Mouse (Mus musculus) ES-Bruce4 (cell line): ENCODE results near the gene Nup153. TPM values are rescaled to one million over a fixed set of nuclear protein-coding genes. Genes with fewer than 3 reads are reported as not detected.

Experiments used
- H3K27ac ChIP-seq: 2 replicates; pipeline ENCODE4 v1.5.1; 2012; ENCODE audit warnings: low read length, inconsistent platforms; ENCODE audit not compliant: insufficient read depth
- H3K27me3 ChIP-seq: 2 replicates; pipeline ENCODE4 v1.6.1; 2012; ENCODE audit warnings: mild to moderate bottlenecking, low read length, inconsistent platforms; ENCODE audit not compliant: control insufficient read depth, poor library complexity, insufficient read depth, severe bottlenecking
- H3K36me3 ChIP-seq: 2 replicates; pipeline ENCODE4 v1.6.1; 2012; ENCODE audit warnings: inconsistent platforms, mild to moderate bottlenecking, low read length, moderate library complexity; ENCODE audit not compliant: control insufficient read depth, poor library complexity, insufficient read depth, severe bottlenecking
- H3K4me1 ChIP-seq: one replicate; pipeline ENCODE4 v1.8.1; 2011; ENCODE audit warnings: low read length; ENCODE audit not compliant: control insufficient read depth, insufficient read depth
- H3K4me3 ChIP-seq: 2 replicates; pipeline ENCODE4 v1.5.1; 2011; ENCODE audit warnings: low read depth, mild to moderate bottlenecking, low read length
- H3K9ac ChIP-seq: 2 replicates; pipeline ENCODE4 v1.6.1; 2012; ENCODE audit warnings: low read depth, mild to moderate bottlenecking, inconsistent platforms; ENCODE audit not compliant: poor library complexity, severe bottlenecking
- H3K9me3 ChIP-seq: replicated peaks from 2 replicates; pipeline ENCODE4 v1.6.1; 2012; ENCODE audit warnings: mild to moderate bottlenecking, low read length, inconsistent platforms; ENCODE audit not compliant: control insufficient read depth, poor library complexity, insufficient read depth, severe bottlenecking
- CTCF ChIP-seq: IDR thresholded peaks from one replicate; pipeline ENCODE4 v1.8.1; 2011; ENCODE audit warnings: low read depth, low read length
- EP300 ChIP-seq: IDR thresholded peaks from 2 replicates; pipeline ENCODE4 v1.6.1; 2011; ENCODE audit warnings: low read depth, low read length; ENCODE audit not compliant: insufficient read depth
- POLR2A ChIP-seq: IDR thresholded peaks from one replicate; pipeline ENCODE4 v1.8.1; 2011; ENCODE audit warnings: low read length; ENCODE audit not compliant: insufficient read depth
- polyA plus RNA-seq: library from polyadenylated mRNA; stranded (reverse); fragments of >200 nt; gene quantifications from 2 replicates; pipeline ENCODE4 v1.2.4, GENCODE M21; 2011; ENCODE audit warnings: low read depth; ENCODE audit not compliant: missing spikeins, insufficient read depth, insufficient read length

Nup153 gene
- polyA plus RNA-seq, 1 experiment: 232 TPM

DNA sequence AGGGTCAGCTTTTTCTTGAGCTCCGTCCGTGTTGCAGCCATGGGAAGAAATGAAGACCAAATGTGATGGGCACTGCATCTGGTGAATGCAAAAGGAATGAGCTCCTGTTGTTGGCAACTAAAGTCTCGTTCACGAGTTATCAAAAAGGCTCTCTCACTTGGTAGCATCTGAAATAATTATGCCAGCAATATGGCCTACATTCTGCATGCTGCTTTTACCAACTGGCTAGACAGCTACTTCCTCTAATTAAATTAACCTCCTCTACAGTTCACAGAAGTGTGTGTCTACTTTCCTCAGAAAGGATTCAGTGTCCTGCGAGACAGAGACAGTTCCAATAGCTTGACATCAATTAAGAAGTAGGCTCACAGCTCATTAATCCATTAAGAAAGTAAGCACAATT lies 73.2 kb downstream of the Nup153 start:
- H3K4me3 ChIP-seq: no peak overlapping the region
- TF ChIP-seq CTCF (no peak), POLR2A (no peak), EP300 (no peak)

GRCm38 (mm10) chr13:46653671-46654070 lies 74.1 kb downstream of the Nup153 start:
- Histone ChIP-seq H3K4me3 (no peak overlapping the region), H3K36me3 (no peaks in the 10 kb centered on the region)
- TF ChIP-seq EP300 (no peak), CTCF (no peak), POLR2A (no peak)

More for the DNA sequence above, 73.2 kb downstream of the Nup153 start:
- Histone ChIP-seq H3K4me1 (no peaks in the 10 kb centered on the region), H3K27me3 (no peaks in the 10 kb centered on the region), H3K36me3 (no peaks in the 10 kb centered on the region), H3K27ac (no peak overlapping the region), H3K9me3 (no peaks in the 10 kb centered on the region; the same call in 1 of the 2 replicates), H3K9ac (no peak overlapping the region)

DNA sequence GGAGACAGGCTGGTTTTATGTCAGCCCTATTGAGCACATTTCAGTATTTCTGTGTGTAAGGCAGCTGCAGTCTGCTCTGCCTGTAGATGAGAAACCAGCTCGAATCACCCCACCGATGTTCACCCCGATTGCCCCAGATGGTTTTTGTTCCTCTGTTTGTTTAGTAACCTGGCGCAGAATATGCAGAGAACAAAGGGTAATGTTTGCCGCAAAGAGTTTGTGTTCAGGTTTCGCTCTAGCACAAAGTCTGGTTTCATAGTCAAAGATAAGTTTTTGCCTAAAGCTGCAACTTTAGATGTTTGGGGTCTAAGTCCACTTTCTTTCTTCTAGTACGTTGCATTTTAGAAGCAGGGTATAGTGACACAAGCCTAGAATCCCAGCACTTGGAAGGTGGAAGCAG lies 75.1 kb downstream of the Nup153 start:
- H3K4me3 ChIP-seq: no peak overlapping the region
- H3K27ac ChIP-seq: no peak overlapping the region
- TF ChIP-seq EP300 (no peak), CTCF (no peak), POLR2A (no peak)
- no peaks in the 10 kb centered on the region; the same call in 1 of the 2 replicates for H3K9me3 ChIP-seq
- no peaks in the 10 kb centered on the region for H3K27me3 ChIP-seq
- H3K4me1 ChIP-seq: no peaks in the 10 kb centered on the region
- no peaks in the 10 kb centered on the region for H3K36me3 ChIP-seq
- no peak overlapping the region for H3K9ac ChIP-seq

More at GRCm38 (mm10) chr13:46653671-46654070, 74.1 kb downstream of the Nup153 start:
- no peak overlapping the region for H3K9ac ChIP-seq
- H3K27me3 ChIP-seq: no peaks in the 10 kb centered on the region
- no peak overlapping the region for H3K27ac ChIP-seq
- no peaks in the 10 kb centered on the region for H3K4me1 ChIP-seq
- no peaks in the 10 kb centered on the region; the same call in 1 of the 2 replicates for H3K9me3 ChIP-seq

DNA sequence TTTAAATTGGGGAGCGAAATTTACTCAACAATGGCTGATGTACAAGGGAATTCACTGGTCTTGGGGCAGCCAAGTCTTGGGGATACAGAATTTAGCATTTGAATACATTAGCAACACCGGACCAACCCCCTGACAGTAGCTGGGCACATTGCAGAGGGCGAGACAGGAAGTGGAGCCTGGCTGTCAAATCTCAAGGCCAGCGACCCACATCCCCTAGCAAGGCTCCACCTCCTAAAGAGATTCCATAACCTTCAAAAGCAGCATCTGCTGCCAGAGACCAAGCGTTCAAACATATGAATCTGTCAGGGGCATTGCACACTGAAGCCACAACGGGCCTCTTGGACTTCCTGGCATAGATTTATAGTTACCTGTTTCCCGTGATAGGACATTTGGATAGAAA lies 75.9 kb downstream of the Nup153 start:
- H3K9me3 ChIP-seq: no peaks in the 10 kb centered on the region; the same call in 1 of the 2 replicates
- H3K4me3 ChIP-seq: no peak overlapping the region
- TF ChIP-seq EP300: no peak
- TF ChIP-seq POLR2A: no peak
- TF ChIP-seq CTCF: no peak
- H3K9ac ChIP-seq: no peak overlapping the region
- H3K27ac ChIP-seq: no peak overlapping the region
- H3K36me3 ChIP-seq: no peaks in the 10 kb centered on the region
- H3K4me1 ChIP-seq: no peaks in the 10 kb centered on the region
- H3K27me3 ChIP-seq: no peaks in the 10 kb centered on the region

- H3K9ac ChIP-seq: no peak overlapping the region
- H3K27me3 ChIP-seq: no peaks in the 10 kb centered on the region
- H3K4me1 ChIP-seq: peaks cover 2% of the 10 kb centered on the region
- H3K4me3 ChIP-seq: no peak overlapping the region
- H3K27ac ChIP-seq: peak overlapping the region; percentile 57; the same call in 1 of the 2 replicates
- 0 out of 2 replicates have a peak, but pooled peaks cover 4% of the 10 kb centered on the region for H3K9me3 ChIP-seq
- 0 out of 2 replicates have a peak, but pooled peaks have one; percentile 41 for TF ChIP-seq EP300
- no peak for TF ChIP-seq POLR2A
- H3K36me3 ChIP-seq: no peaks in the 10 kb centered on the region
These were observed 82.3 kb downstream of the Nup153 start for GRCm38 (mm10) chr13:46645476-46645875.

GRCm38 (mm10) chr13:46644175-46644574 lies 83.6 kb downstream of the Nup153 start:
- H3K27me3 ChIP-seq: no peaks in the 10 kb centered on the region
- H3K9me3 ChIP-seq: 0 out of 2 replicates have a peak, but pooled peaks cover 4% of the 10 kb centered on the region
- H3K27ac ChIP-seq: no peak overlapping the region
- no peak overlapping the region for H3K4me3 ChIP-seq
- TF ChIP-seq CTCF (no peak), POLR2A (no peak), EP300 (peak; percentile 78)
- no peaks in the 10 kb centered on the region for H3K36me3 ChIP-seq
- no peak overlapping the region for H3K9ac ChIP-seq
- peaks cover 2% of the 10 kb centered on the region for H3K4me1 ChIP-seq
